Mouse (Mus musculus) CD4-positive naive resting alpha-beta T cell, adult 76 days (primary cell): ENCODE measurements around the gene Btf3l4. TPM values are rescaled to one million over a fixed set of nuclear protein-coding genes. Genes with fewer than 3 reads are reported as not detected.

Experiments
- total RNA-seq: library from RNA; stranded (reverse); gene quantifications from one replicate; pipeline ENCODE4 v1.2.4, GENCODE M21; 2023

Gene Btf3l4
- total RNA-seq: 59.0 TPM

GRCm38 (mm10) chr4:108832916-108833827 lies at the start of gene Btf3l4:
Gene Btf3l4, minus strand, starts transcription at chr4:108833614.

GRCm38 (mm10) chr4:108878963-108879822 lies 45.8 kb upstream of the Btf3l4 start, which contains the start of gene Rab3b:
Gene Rab3b, plus strand, starts transcription at chr4:108879063.

GRCm38 (mm10) chr4:108848505-108848848 lies 15.1 kb upstream of the Btf3l4 start, which contains the start of gene A730015C16Rik:
Gene A730015C16Rik, minus strand, starts transcription at chr4:108848619.

GRCm38 (mm10) chr4:108847715-108848504 lies 14.5 kb upstream of the Btf3l4 start, which contains the start of gene Kti12:
Gene Kti12, plus strand, starts transcription at chr4:108847785.

GRCm38 (mm10) chr4:108834115-108834970 lies 929 bp upstream of the Btf3l4 start, which contains the start of gene Txndc12:
Gene Txndc12, plus strand, starts transcription at chr4:108834601.

GRCm38 (mm10) chr4:108780057-108780863 lies 53.2 kb downstream of the Btf3l4 start, which contains the start of gene Zfyve9:
Gene Zfyve9, minus strand, starts transcription at chr4:108780798.

Other genes with a start within 250 kb of the Btf3l4 start
- 111 TPM for gene Cc2d1b, start 213.7 kb downstream of the Btf3l4 start, total RNA-seq
- gene 3110021N24Rik, start 114.0 kb downstream of the Btf3l4 start, total RNA-seq: not detected
- gene Zfyve9, start 52.8 kb downstream of the Btf3l4 start, total RNA-seq: 0.23 TPM
- gene Txndc12, start 987 bp upstream of the Btf3l4 start, total RNA-seq: 18.5 TPM
- 35.2 TPM for gene Kti12, start 14.2 kb upstream of the Btf3l4 start, total RNA-seq
- gene A730015C16Rik, start 15.0 kb upstream of the Btf3l4 start, total RNA-seq: not detected
- gene Rab3b, start 45.4 kb upstream of the Btf3l4 start, total RNA-seq: not detected
- 193 TPM for gene Nrd1, start 167.0 kb upstream of the Btf3l4 start, total RNA-seq